Mouse (Mus musculus) ES-Bruce4 (cell line): Measurements from ENCODE around the gene Fat3.

ENCODE experiments used
- CTCF ChIP-seq: IDR thresholded peaks from one replicate; pipeline ENCODE4 v1.8.1; 2011; ENCODE audit warnings: low read depth, low read length
- POLR2A ChIP-seq: IDR thresholded peaks from one replicate; pipeline ENCODE4 v1.8.1; 2011; ENCODE audit warnings: low read length; ENCODE audit not compliant: insufficient read depth

GRCm38 (mm10) chr9:15866280-15867072 lies 634.6 kb downstream of the Fat3 start:
- no peak for TF ChIP-seq POLR2A
- no peak for TF ChIP-seq CTCF
